Mouse (Mus musculus) megakaryocyte, adult 5-6 weeks (primary cell): Measurements from ENCODE around the gene Acadvl. TPM values are rescaled to one million over a fixed set of nuclear protein-coding genes. Genes with fewer than 3 reads are reported as not detected.
A peak's percentile ranks its signal among the peaks of the same experiment; 100 is the strongest.

Experiments
- ATAC-seq: 2 replicates; pipeline ENCODE4 v1.8.0; 2016; ENCODE audit warnings: mild to moderate bottlenecking, inconsistent platforms; ENCODE audit not compliant: poor library complexity, severe bottlenecking
- total RNA-seq, 2 experiments: library from RNA; stranded (forward) in 1 of 2; stranded (reverse) in 1 of 2; fragments of 153-499, 151-499 nt in 1 of 2; fragments of 221-1000, 200-1000 nt in 1 of 2; gene quantifications; 2 replicates each; pipeline versions ENCODE4 v1.2.3 to v1.2.4; 2015 to 2017

Gene Acadvl
- total RNA-seq, 2 experiments from 2014 or later: 31.7 to 35.0 TPM

- no peak for ATAC-seq
Measured at GRCm38 (mm10) chr11:69982877-69983276, 32.3 kb downstream of the Acadvl start.

DNA sequence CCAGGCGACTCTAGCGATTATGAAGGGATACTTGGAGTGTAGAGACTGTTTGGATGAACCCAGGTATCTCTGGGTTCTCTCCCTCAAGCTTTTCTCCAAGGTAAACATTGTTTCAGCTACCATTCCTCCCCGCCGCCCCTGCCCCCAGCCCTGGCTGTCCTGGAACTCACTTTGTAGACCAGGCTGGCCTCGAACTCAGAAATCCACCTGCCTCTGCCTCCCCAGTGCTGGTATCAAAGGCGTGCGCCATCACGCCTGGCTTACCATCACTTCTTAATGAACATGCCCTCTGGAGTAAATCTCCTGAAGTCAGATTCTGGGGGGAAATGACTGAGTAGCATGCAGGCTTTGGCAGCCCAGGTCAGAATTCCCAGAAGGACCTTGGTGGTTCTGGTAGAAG, 33.0 kb downstream of the Acadvl start, which contains the start of gene Elp5:
Elp5 (minus strand) TSS at position 293 of the 400 bp plus-strand sequence.
- ATAC-seq: no peak

- ATAC-seq: no peak; the same call in 1 of the 2 replicates
Measured at GRCm38 (mm10) chr11:69981141-69981762, 34.0 kb downstream of the Acadvl start, which contains the start of gene Ctdnep1. Ctdnep1 (plus strand) TSS chr11:69981156.

DNA sequence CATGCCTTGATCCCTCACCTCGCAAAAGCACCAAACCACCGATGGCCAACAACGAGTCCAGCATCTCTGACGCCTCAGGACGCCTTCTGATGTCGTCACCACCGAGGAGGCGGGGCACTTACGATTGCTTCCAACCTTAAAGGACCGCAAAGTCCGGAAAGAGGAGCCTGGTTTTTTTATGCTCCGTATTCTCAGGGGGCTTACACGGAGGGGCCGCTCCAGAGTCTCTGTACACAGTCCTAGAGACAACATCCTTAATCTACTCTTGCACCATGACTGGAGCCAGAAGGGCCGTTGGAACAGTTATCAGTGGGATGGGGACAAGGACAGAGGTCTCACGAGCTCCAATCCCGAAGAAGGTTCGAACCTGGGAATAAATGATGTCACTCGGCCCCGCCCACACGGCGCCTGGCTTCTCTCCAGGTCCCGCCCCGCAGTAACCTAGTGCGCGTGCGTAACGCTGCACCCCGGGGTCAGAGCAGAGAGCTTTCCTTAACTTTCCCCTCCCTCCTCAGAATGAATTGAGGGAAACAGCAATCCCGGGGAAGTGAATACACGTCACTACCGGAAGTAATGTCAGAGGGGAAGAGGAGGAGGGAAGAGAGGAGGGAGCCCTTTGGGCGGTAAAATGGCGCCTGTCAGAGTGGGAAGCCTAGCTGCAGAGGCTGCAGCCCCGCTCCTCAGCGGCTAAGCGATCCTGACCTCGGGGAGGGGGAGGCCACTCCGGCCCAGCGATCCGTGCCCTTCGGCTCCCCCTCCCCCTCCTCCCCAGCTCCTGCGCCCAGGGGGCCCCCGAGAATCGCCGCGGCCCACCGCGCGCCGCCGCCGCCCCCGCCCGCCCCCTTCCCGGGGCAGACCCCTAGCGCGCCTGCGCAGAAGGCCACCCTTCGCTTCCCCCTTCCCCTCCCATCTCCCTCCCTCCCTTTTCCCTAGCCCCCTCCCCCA, 34.7 kb downstream of the Acadvl start:
- ATAC-seq: peak; percentile 88

DNA sequence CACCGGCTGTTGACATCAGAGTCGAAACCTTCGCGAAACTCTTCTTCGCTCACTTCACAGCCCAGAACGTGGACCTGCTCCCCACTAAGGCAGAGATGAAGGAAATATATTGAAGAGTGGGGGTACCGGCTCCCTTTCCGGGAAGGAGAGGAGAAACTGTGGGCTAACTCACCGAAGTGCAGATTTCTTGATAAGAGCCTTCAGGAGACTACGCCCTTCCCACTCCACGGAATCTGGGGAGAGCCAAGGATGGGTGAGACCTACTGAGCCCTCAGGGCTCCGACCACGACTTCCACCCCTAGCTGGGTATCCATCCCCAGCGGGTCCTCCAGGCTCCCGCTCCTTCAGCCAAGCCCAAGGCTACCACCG, 35.4 kb downstream of the Acadvl start:
- ATAC-seq: no peak

GRCm38 (mm10) chr11:69976271-69976670, 38.9 kb downstream of the Acadvl start:
- no peak for ATAC-seq

- ATAC-seq: no peak
Measured at GRCm38 (mm10) chr11:69974907-69975306, 40.3 kb downstream of the Acadvl start.

GRCm38 (mm10) chr11:69970775-69971174, 44.4 kb downstream of the Acadvl start:
- ATAC-seq: no peak

- ATAC-seq: no peak
Measured at GRCm38 (mm10) chr11:69970222-69970621, 45.0 kb downstream of the Acadvl start.

- no peak for ATAC-seq
Measured at GRCm38 (mm10) chr11:69968793-69969192, 46.4 kb downstream of the Acadvl start.

- ATAC-seq: no peak
Measured at GRCm38 (mm10) chr11:69966860-69967517, 48.2 kb downstream of the Acadvl start.

DNA sequence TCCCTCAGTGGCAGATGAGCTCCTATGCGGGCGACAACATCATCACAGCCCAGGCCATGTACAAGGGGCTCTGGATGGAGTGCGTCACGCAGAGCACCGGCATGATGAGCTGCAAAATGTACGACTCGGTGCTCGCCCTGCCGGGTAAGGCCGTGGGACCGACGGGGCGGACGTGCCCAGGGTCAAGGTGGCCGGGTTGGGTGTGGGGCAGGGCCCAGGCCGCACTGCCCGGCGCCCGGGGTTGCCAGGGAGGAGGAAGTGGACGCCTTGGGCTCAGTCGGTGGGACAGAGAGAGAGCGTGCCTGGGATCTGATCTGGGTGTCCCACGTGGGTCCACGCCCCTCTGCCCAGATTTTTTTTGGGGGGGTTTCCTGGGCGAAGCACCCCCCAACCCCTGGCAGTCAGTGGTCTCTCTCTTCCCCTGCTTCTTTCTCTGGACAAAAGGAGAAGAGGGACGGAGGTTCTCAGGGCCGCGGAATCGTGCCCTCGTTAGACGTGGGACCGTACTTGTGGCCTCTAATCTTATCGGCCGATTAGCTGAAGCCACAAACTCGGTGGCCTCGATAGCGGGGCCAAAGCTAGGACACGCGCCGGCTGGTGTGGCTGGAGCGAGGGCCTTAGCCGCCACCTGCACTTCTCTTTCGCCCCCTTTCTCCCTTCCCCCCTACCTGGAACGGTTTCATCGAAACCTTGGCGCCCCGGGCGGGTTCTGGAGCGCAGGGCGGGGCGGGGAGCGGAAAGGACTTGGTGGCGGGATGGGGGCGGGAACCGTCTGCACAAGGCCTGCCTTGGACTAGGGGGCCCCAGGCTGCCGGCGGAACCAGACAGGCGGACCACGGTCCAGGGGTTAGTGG, 49.0 kb downstream of the Acadvl start:
- ATAC-seq: peak; percentile 78

- no peak for ATAC-seq
Measured at GRCm38 (mm10) chr11:69965271-69966005, 49.8 kb downstream of the Acadvl start.

DNA sequence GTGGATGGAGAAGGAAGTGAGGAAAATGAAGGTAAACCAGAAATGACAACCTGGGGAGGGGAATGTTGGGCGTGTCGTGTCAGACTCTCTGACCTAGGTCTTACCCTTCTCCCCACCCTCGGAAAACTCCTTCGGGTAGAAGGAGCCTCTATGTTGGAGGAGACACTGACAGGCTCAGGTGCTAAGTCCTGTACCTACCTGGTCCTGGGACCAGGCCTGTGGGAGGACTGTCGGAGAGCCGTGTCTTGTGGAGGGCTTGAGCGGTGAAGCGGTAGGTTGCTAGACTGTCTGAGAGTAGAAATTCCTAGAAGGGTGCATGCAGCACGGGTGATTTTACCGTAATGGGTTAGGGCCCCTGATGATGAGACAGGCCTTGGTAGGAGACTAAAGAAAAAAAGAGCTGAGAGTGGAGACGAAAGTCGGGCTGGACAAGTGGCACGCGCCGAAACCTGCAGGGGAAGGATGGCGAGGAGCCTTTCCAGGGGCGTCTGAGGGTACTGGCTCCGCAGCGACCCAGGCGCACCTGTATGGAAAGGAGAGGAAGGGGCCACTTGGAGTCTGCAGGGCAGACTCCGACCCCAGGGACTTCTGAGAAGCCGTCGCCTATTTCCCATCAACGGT, 50.5 kb downstream of the Acadvl start, which contains the start of gene Cldn7:
Cldn7 (plus strand) TSS at position 130 of the 621 bp plus-strand sequence.
- no peak for ATAC-seq

- peak; percentile 62 for ATAC-seq
Measured at GRCm38 (mm10) chr11:69961841-69962240, 53.4 kb downstream of the Acadvl start.

DNA sequence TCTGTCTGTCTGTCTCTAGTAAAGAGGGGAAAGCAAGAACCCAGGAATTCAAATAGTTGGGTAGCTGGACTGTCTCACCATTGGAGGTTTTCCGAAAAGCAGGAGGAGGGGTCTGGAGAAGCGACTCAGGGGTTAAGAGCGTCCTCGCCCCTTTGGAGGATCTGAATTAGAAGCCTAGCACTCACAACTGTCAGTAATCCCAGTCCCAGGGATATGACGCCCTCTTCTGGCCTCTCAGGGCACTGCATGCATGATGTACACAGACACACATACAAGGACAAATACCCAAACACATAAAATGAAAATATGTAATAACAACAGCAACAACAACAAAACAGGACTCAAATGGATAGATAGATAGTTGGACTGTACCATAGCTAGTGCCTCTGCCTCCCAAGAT, 54.6 kb downstream of the Acadvl start:
- ATAC-seq: no peak
